Mouse (Mus musculus): Measurements from ENCODE around the gene Tfip11. TPM values are rescaled to one million over a fixed set of nuclear protein-coding genes. Genes with fewer than 3 reads are reported as not detected.
A peak's percentile ranks its signal among the peaks of the same experiment; 100 is the strongest.

Gene Tfip11
- total RNA-seq, 1 experiment from 2014 or later = 22.2 TPM

- no peak for ATAC-seq (replicated peaks in 1 of 2; ENCODE audit: insufficient read depth in 1 of 2, low FRiP score in 2 of 2, low TSS enrichment in 1 of 2, low read depth in 1 of 2, poor library complexity in 2 of 2, severe bottlenecking in 2 of 2)
Measured at GRCm38 (mm10) chr5:112288193-112289141, 37.7 kb upstream of the Tfip11 start.

- no peak for ATAC-seq (replicated peaks in 1 of 2; ENCODE audit: insufficient read depth in 1 of 2, low FRiP score in 2 of 2, low TSS enrichment in 1 of 2, low read depth in 1 of 2, poor library complexity in 2 of 2, severe bottlenecking in 2 of 2)
Measured at GRCm38 (mm10) chr5:112289236-112289635, 36.9 kb upstream of the Tfip11 start.

- ATAC-seq (replicated peaks in 1 of 2; ENCODE audit: insufficient read depth in 1 of 2, low FRiP score in 2 of 2, low TSS enrichment in 1 of 2, low read depth in 1 of 2, poor library complexity in 2 of 2, severe bottlenecking in 2 of 2) = no peak
Measured at GRCm38 (mm10) chr5:112289819-112290535, 36.2 kb upstream of the Tfip11 start.

GRCm38 (mm10) chr5:112290536-112290880 is 35.6 kb upstream of the Tfip11 start:
- no peak for ATAC-seq (replicated peaks in 1 of 2; ENCODE audit: insufficient read depth in 1 of 2, low FRiP score in 2 of 2, low TSS enrichment in 1 of 2, low read depth in 1 of 2, poor library complexity in 2 of 2, severe bottlenecking in 2 of 2)

GRCm38 (mm10) chr5:112291866-112292265 is 34.3 kb upstream of the Tfip11 start:
- no peak for ATAC-seq (replicated peaks in 1 of 2; ENCODE audit: insufficient read depth in 1 of 2, low FRiP score in 2 of 2, low TSS enrichment in 1 of 2, low read depth in 1 of 2, poor library complexity in 2 of 2, severe bottlenecking in 2 of 2)

GRCm38 (mm10) chr5:112292343-112292980 is 33.7 kb upstream of the Tfip11 start:
- no peak for ATAC-seq (replicated peaks in 1 of 2; ENCODE audit: insufficient read depth in 1 of 2, low FRiP score in 2 of 2, low TSS enrichment in 1 of 2, low read depth in 1 of 2, poor library complexity in 2 of 2, severe bottlenecking in 2 of 2)

GRCm38 (mm10) chr5:112293800-112294199 is 32.4 kb upstream of the Tfip11 start:
- no peak for ATAC-seq (replicated peaks in 1 of 2; ENCODE audit: insufficient read depth in 1 of 2, low FRiP score in 2 of 2, low TSS enrichment in 1 of 2, low read depth in 1 of 2, poor library complexity in 2 of 2, severe bottlenecking in 2 of 2)

- no peak for ATAC-seq (replicated peaks in 1 of 2; ENCODE audit: insufficient read depth in 1 of 2, low FRiP score in 2 of 2, low TSS enrichment in 1 of 2, low read depth in 1 of 2, poor library complexity in 2 of 2, severe bottlenecking in 2 of 2)
Measured at GRCm38 (mm10) chr5:112294696-112295095, 31.5 kb upstream of the Tfip11 start.

- ATAC-seq (replicated peaks in 1 of 2; ENCODE audit: insufficient read depth in 1 of 2, low FRiP score in 2 of 2, low TSS enrichment in 1 of 2, low read depth in 1 of 2, poor library complexity in 2 of 2, severe bottlenecking in 2 of 2) = no peak
Measured at GRCm38 (mm10) chr5:112295162-112295561, 31.0 kb upstream of the Tfip11 start.

- ATAC-seq (replicated peaks in 1 of 2; ENCODE audit: insufficient read depth in 1 of 2, low FRiP score in 2 of 2, low TSS enrichment in 1 of 2, low read depth in 1 of 2, poor library complexity in 2 of 2, severe bottlenecking in 2 of 2) = no peak
Measured at GRCm38 (mm10) chr5:112295564-112295963, 30.6 kb upstream of the Tfip11 start.

GRCm38 (mm10) chr5:112296404-112297181 is 29.6 kb upstream of the Tfip11 start:
- ATAC-seq (replicated peaks in 1 of 2; ENCODE audit: insufficient read depth in 1 of 2, low FRiP score in 2 of 2, low TSS enrichment in 1 of 2, low read depth in 1 of 2, poor library complexity in 2 of 2, severe bottlenecking in 2 of 2) = peak; percentile 19 to 23; a peak in 2 of 4 replicates

GRCm38 (mm10) chr5:112297257-112297656 is 28.9 kb upstream of the Tfip11 start:
- ATAC-seq (replicated peaks in 1 of 2; ENCODE audit: insufficient read depth in 1 of 2, low FRiP score in 2 of 2, low TSS enrichment in 1 of 2, low read depth in 1 of 2, poor library complexity in 2 of 2, severe bottlenecking in 2 of 2) = peak; percentile 15 to 20; a peak in 1 of 4 replicates

- ATAC-seq (replicated peaks in 1 of 2; ENCODE audit: insufficient read depth in 1 of 2, low FRiP score in 2 of 2, low TSS enrichment in 1 of 2, low read depth in 1 of 2, poor library complexity in 2 of 2, severe bottlenecking in 2 of 2) = peak; percentile 49 to 53; a peak in 3 of 4 replicates
Measured at GRCm38 (mm10) chr5:112298226-112298988, 27.8 kb upstream of the Tfip11 start.

GRCm38 (mm10) chr5:112299399-112299798 is 26.8 kb upstream of the Tfip11 start:
- no peak for ATAC-seq (replicated peaks in 1 of 2; ENCODE audit: insufficient read depth in 1 of 2, low FRiP score in 2 of 2, low TSS enrichment in 1 of 2, low read depth in 1 of 2, poor library complexity in 2 of 2, severe bottlenecking in 2 of 2)

GRCm38 (mm10) chr5:112300112-112300511 is 26.0 kb upstream of the Tfip11 start:
- no peak for ATAC-seq (replicated peaks in 1 of 2; ENCODE audit: insufficient read depth in 1 of 2, low FRiP score in 2 of 2, low TSS enrichment in 1 of 2, low read depth in 1 of 2, poor library complexity in 2 of 2, severe bottlenecking in 2 of 2)

- ATAC-seq (replicated peaks in 1 of 2; ENCODE audit: insufficient read depth in 1 of 2, low FRiP score in 2 of 2, low TSS enrichment in 1 of 2, low read depth in 1 of 2, poor library complexity in 2 of 2, severe bottlenecking in 2 of 2) = no peak
Measured at GRCm38 (mm10) chr5:112300721-112301308, 25.3 kb upstream of the Tfip11 start.
